Mouse (Mus musculus) limb, embryonic 14.5 days (tissue): ENCODE results near the gene Cd200r3. TPM values are rescaled to one million over a fixed set of nuclear protein-coding genes. Genes with fewer than 3 reads are reported as not detected.

Source experiments
- ATAC-seq: fragments of 200-750 bp; cut with Nextera tagmentation; 2 replicates; pipeline ENCODE4 v1.8.0; 2017; ENCODE audit warnings: low read depth, moderate number of reproducible peaks, moderate TSS enrichment; ENCODE audit not compliant: low FRiP score
- DNase-seq: peaks from one replicate; pipeline ENCODE4 v3.0.0-alpha.2; 2015; ENCODE audit warnings: low spot score
- H3K27ac ChIP-seq: fragments of 300-500 bp; sonication (generic); replicated peaks from 2 replicates; pipeline ENCODE4 v1.5.1; 2014; ENCODE audit warnings: low read depth, mild to moderate bottlenecking, low read length, moderate library complexity, mixed read lengths
- H3K27me3 ChIP-seq: fragments of 300-500 bp; sonication (generic); 2 replicates; pipeline ENCODE4 v1.6.1; 2014; ENCODE audit warnings: low read length, mixed read lengths; ENCODE audit not compliant: control insufficient read depth, insufficient read depth
- H3K36me3 ChIP-seq: fragments of 300-500 bp; sonication (generic); 2 replicates; pipeline ENCODE4 v1.6.1; 2014; ENCODE audit warnings: mild to moderate bottlenecking, low read length, moderate library complexity, mixed read lengths; ENCODE audit not compliant: control insufficient read depth, insufficient read depth
- H3K4me1 ChIP-seq: fragments of 300-500 bp; sonication (generic); 2 replicates; pipeline ENCODE4 v1.6.1; 2014; ENCODE audit warnings: antibody characterized with exemption, low read length, mixed read lengths; ENCODE audit not compliant: control insufficient read depth, insufficient read depth
- H3K4me2 ChIP-seq: fragments of 300-500 bp; sonication (generic); replicated peaks from 2 replicates; pipeline ENCODE4 v1.6.1; 2014; ENCODE audit warnings: low read depth, mild to moderate bottlenecking, low read length, moderate library complexity; ENCODE audit not compliant: severe bottlenecking
- H3K4me3 ChIP-seq: fragments of 300-500 bp; sonication (generic); replicated peaks from 2 replicates; pipeline ENCODE4 v1.5.1; 2014; ENCODE audit warnings: low read length
- H3K9ac ChIP-seq: fragments of 300-500 bp; sonication (generic); 2 replicates; pipeline ENCODE4 v1.6.1; 2014; ENCODE audit warnings: mild to moderate bottlenecking, low read depth, low read length, moderate library complexity; ENCODE audit not compliant: severe bottlenecking
- H3K9me3 ChIP-seq: fragments of 300-500 bp; sonication (generic); 2 replicates; pipeline ENCODE4 v1.6.1; 2016; ENCODE audit warnings: low read length; ENCODE audit not compliant: control insufficient read depth
- POLR2A ChIP-seq: fragments of 200-500 bp; IDR thresholded peaks from 2 replicates; pipeline ENCODE4 v1.8.0; 2012; ENCODE audit warnings: inconsistent platforms, mild to moderate bottlenecking, moderate library complexity, borderline replicate concordance; ENCODE audit not compliant: insufficient read depth, insufficient read length; ENCODE audit errors: extremely low read depth
- WGBS: fragments of 180-500 bp; shearing (Covaris S2); extraction: QIAGEN DNeasy Blood & Tissue Kit; methylation state at CpG from one replicate; pipeline ENCODE4 v1.1.7; 2014; 5-methylcytosine and 5-hydroxymethylcytosine counted together
- polyA plus RNA-seq, 2 experiments: library from polyadenylated mRNA; depleted of rRNA in 1 of 2; stranded (reverse) in 1 of 2; unstranded in 1 of 2; fragments of >200 nt; fragmentation: Nextera tagmentation in 1 of 2; extraction: Ambion mirVana in 1 of 2; gene quantifications; 2 replicates each; pipeline versions ENCODE4 v1.2.1 to v1.2.3; 2012 to 2014

The Cd200r3 gene
- polyA plus RNA-seq, 2 experiments = 1.1 to 1.9 TPM

DNA sequence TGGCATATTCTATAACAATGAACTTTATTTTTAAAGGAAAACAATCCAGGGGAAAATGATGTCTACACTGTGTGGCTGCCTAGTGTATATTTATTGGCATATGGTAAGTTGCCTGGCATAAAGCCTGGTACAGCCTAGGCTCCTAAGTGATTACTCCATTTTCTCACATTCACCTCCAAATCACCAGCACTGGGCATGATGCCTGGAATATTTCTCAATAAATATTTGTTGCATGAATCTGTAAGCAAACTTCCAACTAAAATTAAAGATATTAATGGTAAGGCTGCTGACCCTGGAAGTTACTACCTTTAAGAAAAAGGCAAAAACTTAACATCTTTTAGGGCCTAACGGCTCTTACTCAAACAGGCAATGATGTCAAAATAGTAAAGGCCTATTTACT is 72.1 kb downstream of the Cd200r3 start:
- DNase-seq (no peak), ATAC-seq (no peak)
- no peaks in the 10 kb centered on the region for H3K27me3 ChIP-seq
- H3K4me1 ChIP-seq = no peaks in the 10 kb centered on the region
- no peak overlapping the region for H3K27ac ChIP-seq
- no peaks in the 10 kb centered on the region for H3K36me3 ChIP-seq
- no peaks in the 10 kb centered on the region for H3K9me3 ChIP-seq
- TF ChIP-seq POLR2A = no peak
- no peak overlapping the region for H3K9ac ChIP-seq
- WGBS = 79% methylated on average over 1 of the region's 1 CpGs
- no peak overlapping the region for H3K4me2 ChIP-seq
- H3K4me3 ChIP-seq = no peak overlapping the region

- TF ChIP-seq POLR2A = no peak
- Histone ChIP-seq H3K4me1 (no peaks in the 10 kb centered on the region), H3K36me3 (no peaks in the 10 kb centered on the region), H3K4me2 (no peak overlapping the region), H3K27me3 (no peaks in the 10 kb centered on the region), H3K9ac (no peak overlapping the region), H3K27ac (no peak overlapping the region), H3K4me3 (no peak overlapping the region), H3K9me3 (no peaks in the 10 kb centered on the region)
- 42% methylated on average over 3 of the region's 3 CpGs for WGBS
- no peak for DNase-seq
- ATAC-seq = no peak
Measured at GRCm38 (mm10) chr16:45016488-45016887, 73.0 kb downstream of the Cd200r3 start.

- Histone ChIP-seq H3K4me1 (no peaks in the 10 kb centered on the region), H3K9me3 (no peaks in the 10 kb centered on the region), H3K4me3 (no peak overlapping the region), H3K27ac (no peak overlapping the region), H3K4me2 (no peak overlapping the region), H3K27me3 (no peaks in the 10 kb centered on the region), H3K9ac (no peak overlapping the region), H3K36me3 (no peaks in the 10 kb centered on the region)
- no peak for TF ChIP-seq POLR2A
- no peak for DNase-seq
- 93% methylated on average over 2 of the region's 2 CpGs for WGBS
- no peak for ATAC-seq
Measured at GRCm38 (mm10) chr16:45018868-45019267, 75.4 kb downstream of the Cd200r3 start.

- no peak overlapping the region for H3K9ac ChIP-seq
- TF ChIP-seq POLR2A = no peak
- H3K4me1 ChIP-seq = no peaks in the 10 kb centered on the region
- WGBS = 72% methylated on average over 1 of the region's 1 CpGs
- no peak overlapping the region for H3K27ac ChIP-seq
- DNase-seq (no peak), ATAC-seq (no peak)
- no peaks in the 10 kb centered on the region for H3K9me3 ChIP-seq
- H3K36me3 ChIP-seq = no peaks in the 10 kb centered on the region
- no peak overlapping the region for H3K4me3 ChIP-seq
- no peaks in the 10 kb centered on the region for H3K27me3 ChIP-seq
- no peak overlapping the region for H3K4me2 ChIP-seq
Measured at GRCm38 (mm10) chr16:45020055-45020454, 76.6 kb downstream of the Cd200r3 start.

- DNase-seq = no peak
- no peak for TF ChIP-seq POLR2A
Measured at GRCm38 (mm10) chr16:45020669-45021309, 77.3 kb downstream of the Cd200r3 start.

DNA sequence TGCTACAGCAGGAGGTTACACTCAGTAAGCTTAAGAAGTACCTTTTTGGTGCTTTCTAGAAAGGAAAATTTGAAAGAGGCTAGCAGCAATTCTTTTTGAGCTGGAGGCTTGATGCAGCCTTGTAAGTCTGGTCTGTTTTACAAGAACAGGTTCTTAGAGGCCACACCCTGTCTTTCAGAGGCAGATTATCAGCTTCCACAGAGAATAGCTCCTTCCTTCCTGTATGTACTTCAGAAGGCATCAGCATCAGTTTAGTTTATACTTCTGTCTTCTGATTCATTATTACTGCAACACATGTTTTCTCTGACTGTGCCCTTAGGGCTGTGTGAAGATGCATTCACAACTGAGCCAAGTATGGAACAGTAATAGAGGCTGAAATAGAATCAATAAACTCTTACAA is 78.0 kb downstream of the Cd200r3 start:
- no peak overlapping the region for H3K9ac ChIP-seq
- no peak overlapping the region for H3K4me2 ChIP-seq
- no peak overlapping the region for H3K4me3 ChIP-seq
- H3K27me3 ChIP-seq = no peaks in the 10 kb centered on the region
- no peaks in the 10 kb centered on the region for H3K9me3 ChIP-seq
- ATAC-seq (no peak), DNase-seq (no peak)
- no peak overlapping the region for H3K27ac ChIP-seq
- H3K4me1 ChIP-seq = no peaks in the 10 kb centered on the region
- no peak for TF ChIP-seq POLR2A
- no peaks in the 10 kb centered on the region for H3K36me3 ChIP-seq

More at GRCm38 (mm10) chr16:45020669-45021309, 77.3 kb downstream of the Cd200r3 start:
- H3K4me3 ChIP-seq = no peak overlapping the region
- H3K9ac ChIP-seq = no peak overlapping the region
- no peaks in the 10 kb centered on the region for H3K27me3 ChIP-seq
- no peak overlapping the region for H3K4me2 ChIP-seq
- H3K36me3 ChIP-seq = no peaks in the 10 kb centered on the region
- no peak for ATAC-seq
- H3K4me1 ChIP-seq = no peaks in the 10 kb centered on the region
- no peaks in the 10 kb centered on the region for H3K9me3 ChIP-seq
- 83% methylated on average over 2 of the region's 2 CpGs for WGBS
- H3K27ac ChIP-seq = no peak overlapping the region
